Mouse (Mus musculus) frontal cortex, postnatal 14 days (tissue): ENCODE measurements around the gene Lamb3.
"Not testable (repeated sequence)": the region's sequence is repeated elsewhere in the genome, so short reads cannot be mapped to it uniquely, and the experiment has no call there.

Experiments
- DNase-seq, 2 experiments: peaks; one replicate each; pipeline ENCODE4 v3.0.0; 2022; ENCODE audit warnings: low spot score in 2 of 2

Gene Lamb3

DNA sequence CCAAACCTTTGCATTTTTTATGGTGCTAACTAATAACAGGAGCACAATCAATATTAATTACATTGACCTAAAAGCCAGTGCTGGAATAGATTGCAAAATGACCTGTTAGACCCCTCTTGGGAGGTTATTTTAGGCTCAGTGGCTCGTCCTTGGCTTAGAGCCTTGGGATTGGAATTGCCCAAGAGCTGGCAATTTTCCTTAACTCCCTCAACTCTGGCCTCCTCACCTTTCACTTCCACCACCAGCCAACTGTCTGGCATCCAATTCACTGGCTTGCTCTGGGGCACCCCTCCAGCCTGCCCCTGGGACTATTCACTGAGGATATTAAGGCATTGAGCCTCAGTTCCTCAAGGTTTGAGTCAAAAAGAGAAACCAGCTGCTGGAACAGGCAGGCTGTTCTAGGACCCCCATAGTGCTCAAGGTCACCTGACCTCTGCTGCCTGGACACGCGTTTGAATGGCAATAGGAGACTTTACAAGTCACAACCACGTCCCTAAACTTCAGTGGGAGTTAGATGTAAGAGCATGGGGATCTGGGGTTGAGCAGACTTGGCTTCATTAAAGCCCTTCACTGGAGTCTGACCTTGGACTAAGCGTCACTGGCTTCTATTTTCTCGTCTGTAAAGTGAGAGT is 71.0 kb downstream of the Lamb3 start:
- no peak for DNase-seq

DNA sequence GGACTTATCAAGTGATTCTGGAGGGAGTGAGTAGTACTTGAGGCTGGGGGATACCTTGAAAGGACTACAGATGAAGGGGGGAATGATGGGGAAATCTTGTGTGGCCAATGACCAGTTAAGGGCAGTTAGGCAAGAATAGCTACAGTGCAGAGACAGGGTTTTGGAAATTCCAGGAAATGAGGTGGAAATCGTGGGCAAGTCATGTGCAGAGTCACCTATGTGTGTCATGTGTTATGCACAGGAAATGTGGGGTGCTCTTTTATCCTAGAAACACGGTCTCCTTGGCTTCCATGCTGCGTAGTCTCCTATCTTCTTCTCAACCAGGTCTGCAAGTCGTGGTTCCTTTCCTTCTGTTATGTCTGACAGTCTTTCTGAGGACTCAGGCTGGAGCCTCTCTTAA is 72.0 kb downstream of the Lamb3 start:
- no peak for DNase-seq

DNA sequence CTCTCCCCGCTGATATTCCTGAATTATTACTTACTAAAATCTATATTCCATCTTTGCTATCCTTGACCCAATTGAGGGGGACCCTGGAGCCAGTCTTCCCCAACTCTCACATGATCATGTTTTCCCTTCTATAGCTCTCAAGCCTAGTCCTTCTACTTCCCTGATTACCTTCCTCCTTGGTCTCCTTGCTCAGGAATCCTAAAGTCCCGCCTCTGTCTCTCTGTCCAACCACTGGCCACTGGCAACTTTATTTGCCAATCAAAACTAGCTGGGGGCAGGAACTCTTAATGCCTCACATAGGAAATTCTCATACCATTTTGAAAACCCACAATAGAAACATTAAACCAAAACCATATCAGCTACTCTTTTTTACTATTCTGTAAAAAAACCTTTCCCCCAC is 73.8 kb downstream of the Lamb3 start:
- DNase-seq, result no peak

DNA sequence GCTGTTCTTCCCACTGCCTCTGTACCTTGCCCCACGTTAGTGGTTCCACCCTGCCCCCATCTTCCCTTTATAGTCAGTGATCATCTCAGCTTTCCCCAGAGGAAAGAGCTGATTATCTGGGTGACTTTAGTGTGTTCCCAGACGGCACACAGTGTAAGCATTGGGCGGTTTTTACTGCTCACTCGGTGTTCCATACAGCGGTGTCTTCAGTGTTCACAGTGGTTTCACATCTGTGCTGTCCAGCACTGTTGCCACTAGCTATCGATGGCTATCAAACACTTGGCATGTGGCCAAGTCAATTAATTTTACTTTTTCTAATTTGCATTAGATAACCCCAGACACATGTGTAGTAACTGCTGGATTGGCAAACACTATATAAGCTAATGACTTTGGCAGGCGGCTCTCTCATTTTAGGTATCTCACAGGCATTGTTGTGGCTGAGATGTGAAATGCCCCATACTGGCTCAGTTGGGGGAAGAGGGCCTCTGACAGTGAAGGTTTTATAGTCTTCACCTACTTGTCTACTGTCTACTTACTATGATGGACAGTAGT is 76.8 kb downstream of the Lamb3 start:
- DNase-seq, result no peak

DNA sequence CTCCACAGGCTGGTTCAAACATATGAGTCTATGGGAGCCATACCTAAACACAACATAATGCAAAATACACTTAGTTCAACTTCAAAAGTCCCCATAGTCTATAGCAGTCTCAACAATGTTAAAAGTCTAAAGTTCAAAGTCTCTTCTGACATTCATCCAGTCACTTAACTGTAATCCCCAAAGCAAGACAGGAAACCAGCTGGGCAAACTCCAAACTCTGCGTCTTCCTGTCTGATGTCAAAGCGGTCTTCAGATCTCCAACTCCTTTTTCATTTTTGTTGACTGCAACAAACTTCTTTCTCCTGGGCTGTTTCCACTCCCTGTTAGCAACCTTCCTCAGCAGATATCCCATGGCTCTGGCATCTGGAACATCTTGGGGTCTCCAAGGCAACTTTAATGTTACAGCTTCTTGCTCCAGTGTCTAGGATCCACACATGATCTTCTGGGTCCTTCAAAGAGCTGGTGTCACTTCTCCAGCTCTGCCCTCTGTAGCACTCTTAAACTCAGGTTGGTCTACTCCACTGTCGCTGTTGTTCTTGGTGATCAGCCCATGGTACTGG is 78.3 kb downstream of the Lamb3 start:
- DNase-seq, result not testable (repeated sequence)

DNA sequence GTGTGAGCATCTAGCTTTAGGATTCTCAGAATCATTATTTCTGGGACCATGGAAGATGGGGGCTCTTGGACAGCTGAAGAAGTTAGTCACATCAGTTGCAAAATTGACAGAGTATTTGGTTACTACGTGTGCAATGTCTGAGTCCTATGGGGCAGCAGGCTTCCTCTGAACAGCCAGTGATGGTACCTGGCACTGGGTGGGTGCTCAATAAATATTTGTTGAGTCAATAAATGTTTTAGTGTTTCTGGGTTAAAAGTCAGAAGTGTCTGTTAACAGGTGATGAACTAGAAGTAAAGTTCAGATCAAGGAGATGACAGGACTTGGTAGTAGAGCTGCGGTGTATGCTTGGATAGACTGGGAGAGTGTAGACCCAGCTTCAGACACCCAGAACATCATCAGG is 80.1 kb downstream of the Lamb3 start:
- DNase-seq, result no peak

DNA sequence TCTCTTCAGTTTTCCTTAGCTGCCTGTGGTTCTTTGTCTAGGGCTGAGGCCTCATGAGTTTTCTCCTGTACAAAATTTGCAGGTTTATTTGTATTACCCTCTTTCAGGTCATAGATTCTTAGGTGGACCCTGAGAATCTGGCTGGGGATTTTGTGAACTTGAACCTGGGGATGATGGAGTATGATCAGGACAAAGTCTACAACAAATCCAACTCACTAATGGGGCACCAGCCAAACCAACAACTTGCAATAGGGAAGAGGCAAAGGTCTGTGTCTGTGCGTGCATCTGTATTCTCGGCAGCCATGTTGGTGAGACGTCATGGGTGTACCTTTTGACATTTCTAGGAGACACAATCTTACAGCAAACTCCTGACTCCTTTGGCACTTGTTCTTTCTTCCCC is 81.6 kb downstream of the Lamb3 start:
- no peak for DNase-seq

DNA sequence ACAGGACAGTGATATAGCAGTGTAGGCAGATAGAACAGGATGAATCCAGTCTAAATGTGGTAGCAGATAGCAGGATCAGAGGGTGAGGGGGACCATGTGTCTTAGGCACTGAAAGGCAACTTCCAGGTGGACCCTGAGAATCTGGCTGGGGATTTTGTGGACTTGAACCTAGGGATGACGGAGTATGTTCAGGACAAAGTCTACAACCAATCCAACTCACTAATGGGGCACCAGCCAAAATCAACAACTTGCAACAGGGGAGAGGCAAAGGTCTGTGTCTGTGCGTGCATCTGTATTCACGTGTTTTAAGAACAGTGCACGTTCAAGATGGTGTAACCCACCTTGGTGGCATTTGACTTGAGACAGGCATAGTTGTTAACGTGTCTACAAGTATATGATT is 82.4 kb downstream of the Lamb3 start:
- no peak for DNase-seq

DNA sequence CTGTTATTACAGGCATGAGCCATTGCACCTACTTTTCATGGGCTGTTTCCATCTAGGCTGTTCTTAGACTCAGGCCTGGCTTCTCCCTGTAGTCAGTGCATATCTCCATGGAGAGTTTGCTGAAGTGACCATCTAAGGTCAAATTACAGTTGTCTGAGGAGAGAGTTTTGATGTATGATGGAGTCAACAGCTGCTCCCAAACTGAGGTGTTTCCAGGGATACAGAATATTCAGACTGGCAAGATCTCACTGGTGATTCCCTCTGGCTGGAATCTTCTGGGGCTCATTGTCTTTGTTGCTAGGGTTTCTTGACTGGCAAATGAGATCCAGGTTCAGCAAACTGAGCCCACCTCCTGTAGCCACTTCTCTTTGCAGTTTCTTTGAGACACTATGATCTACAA is 83.2 kb downstream of the Lamb3 start:
- DNase-seq, result no peak

DNA sequence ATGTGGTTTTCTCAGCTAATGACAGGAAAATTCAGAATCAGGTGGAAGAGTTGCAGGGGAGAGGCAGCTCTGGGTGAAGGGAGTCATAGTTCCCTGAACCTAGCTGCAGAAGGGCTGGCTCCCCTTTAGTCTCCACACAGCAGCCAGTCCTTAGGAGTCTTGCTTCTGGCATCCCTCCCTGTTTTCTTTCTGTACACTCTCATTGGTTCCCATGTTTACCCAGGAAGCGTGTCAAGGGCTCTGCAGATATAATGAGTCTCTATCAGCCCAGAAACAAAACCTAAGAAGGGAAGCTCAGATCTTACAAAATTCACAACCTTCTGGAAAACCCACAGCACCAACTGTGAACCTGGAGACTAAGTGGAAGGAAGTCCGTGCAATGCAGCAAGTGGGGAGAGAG is 85.5 kb downstream of the Lamb3 start:
- no peak for DNase-seq

DNA sequence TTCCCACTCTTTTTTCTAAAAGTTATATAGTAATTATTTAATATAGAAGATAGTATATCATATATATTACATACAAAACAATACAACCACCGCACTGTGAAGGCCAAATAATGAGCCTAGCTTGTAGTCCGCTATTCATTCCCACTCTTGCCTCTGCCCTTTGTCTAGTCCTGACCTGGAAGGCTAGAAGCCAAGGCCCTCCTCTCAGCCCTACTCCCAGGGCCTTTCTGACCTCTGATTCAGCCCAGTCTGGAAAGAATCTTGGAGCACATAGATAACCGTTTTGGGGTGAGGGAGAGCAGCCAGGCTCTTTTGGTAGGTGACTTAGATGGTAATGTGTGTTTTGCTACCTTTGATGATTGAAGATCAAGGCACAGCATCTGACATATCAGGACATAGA is 86.4 kb downstream of the Lamb3 start:
- no peak for DNase-seq

DNA sequence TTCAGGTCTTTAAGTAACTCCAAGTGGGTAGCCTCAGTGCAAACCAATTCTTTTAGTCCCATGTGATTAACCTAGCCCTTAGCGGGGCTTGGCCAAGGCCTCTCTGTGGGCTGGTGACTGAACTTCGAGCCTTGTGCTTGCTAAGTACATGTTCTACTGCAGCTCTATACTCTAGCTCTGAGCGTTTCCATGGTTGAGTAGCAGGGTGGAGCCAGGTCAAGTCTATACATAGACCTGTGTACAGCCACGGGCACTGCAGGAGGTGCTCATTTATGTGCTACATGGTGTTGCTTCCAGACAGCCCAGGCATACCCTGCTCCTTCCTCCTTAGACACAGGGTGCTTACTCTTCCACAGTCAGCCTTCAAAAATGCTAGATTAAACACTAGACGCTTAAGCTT is 88.4 kb downstream of the Lamb3 start:
- DNase-seq, result no peak

DNA sequence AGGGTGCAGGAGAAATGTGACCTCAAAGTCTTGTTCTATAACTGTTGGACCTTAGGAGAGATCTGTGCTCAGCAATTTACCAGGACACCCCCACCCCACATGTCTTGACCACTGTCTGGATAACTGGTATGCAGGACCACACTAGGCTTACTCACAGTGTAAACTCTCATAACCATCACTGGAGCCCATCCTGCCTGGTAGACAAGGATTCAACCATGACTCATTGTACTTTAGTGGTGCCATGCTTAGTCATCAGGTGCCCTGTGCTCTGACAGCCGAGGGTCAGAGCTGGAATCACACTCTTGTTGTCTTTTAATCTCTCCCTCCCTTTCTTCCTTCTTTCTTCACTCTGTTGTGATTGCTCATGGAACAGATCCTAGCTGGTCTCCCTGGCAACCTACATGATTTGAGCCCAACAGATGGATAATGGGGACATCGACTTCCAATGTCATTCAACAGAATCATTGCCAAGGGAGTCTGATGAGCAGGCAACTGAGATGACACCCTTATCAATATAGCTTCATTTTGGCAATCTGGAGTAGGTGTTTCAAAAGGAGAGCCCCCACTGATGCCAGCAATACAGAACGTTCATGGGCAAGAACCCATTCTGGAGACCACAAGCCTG is 90.8 kb downstream of the Lamb3 start:
- DNase-seq, result no peak

DNA sequence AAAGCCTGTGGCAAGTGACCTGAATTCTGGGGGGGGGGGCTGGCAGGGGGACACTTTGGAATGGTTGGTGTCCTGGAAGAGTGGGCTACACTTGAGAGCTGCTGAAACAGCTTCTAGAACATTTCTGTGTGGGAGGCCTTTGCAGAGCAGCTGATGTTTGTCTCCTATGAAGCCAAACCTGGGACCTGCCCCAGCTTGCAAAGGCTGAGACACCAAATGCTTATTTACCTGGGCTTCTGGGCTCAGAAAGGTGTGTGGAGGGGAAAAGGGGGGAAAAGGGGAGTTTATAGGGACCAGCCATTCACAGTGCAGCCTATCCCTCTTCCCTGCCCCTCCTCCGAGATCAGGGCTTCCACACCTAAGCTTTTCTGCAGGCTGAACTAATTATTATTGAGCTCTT is 92.5 kb downstream of the Lamb3 start:
- DNase-seq, result no peak

DNA sequence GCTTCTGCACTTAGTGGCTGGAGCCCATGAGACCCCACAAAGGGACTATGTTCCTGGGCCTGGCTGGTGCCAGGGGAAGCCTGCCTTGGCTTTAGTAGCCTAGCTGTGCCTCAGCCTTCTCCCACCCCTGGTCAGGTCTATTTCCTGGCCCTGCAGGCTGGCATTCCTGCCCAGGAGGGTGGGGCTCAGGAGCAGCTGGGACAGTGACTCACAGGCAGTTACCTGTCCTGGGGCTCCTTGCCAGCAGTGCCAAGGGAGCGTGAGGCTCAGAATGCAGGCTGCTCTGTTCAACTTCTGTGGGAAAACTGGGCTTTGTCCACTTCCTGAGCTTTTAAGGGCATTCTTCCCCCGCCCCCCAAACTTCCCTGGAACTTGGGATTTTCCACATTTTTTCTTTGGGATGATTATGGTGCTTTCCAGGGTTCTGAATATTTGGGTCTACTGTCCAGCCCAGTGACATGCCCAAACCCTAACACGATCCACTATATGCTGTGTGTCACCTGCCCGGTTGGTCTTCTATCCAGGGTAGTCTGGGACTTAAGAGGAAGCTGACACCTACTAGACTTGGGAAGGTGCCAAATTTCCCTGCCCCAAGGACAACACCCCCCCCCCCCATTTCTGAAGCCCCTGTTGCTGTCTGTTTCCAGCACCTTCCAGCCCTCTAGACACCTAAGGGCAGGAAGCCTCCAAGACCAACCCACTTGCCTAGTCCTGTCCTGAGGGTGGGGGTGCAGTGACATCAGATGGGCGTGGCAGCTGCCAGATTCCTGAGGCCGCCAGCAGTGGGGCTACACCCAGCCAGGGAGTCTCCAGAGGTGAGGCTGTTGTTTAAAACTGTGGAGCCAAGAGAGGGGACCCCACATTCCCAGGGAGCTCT is 94.0 kb downstream of the Lamb3 start:
- DNase-seq, result no peak

DNA sequence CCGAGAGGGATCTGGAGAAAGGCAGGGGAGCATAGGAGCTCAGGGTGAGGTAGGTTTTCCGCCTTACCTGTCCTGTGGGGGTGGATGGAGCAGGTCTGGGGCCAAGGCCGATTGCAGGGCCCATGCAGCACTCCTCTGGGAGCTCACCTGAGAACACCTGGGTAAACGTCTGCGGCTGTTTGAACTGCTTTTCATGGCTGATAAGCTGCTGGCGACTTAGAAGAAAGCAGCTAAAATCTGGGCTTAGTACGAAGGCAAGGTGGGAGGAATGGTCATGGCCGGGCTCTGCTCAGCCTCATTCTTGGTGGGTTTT is 94.5 kb downstream of the Lamb3 start:
- no peak for DNase-seq

DNA sequence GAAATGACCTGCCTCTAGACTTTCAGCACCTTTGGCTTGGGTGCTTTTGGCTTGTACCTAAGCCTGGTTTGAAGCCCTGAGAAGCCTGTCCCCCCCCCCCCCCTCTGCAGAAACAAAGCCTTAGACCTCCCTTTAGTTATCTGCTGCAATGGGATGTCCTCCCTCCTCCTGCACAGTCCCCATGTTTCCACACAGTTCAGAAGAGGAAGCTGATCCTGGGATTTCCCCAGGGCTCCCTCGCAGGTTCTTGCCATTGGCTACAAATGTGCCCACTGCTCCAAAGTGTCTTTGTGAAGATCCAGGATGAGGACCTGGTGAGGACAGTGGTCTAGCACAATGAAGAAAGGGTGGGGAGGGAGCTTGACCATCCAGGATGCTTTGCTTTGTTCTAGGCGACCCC is 95.6 kb downstream of the Lamb3 start:
- DNase-seq, result no peak

DNA sequence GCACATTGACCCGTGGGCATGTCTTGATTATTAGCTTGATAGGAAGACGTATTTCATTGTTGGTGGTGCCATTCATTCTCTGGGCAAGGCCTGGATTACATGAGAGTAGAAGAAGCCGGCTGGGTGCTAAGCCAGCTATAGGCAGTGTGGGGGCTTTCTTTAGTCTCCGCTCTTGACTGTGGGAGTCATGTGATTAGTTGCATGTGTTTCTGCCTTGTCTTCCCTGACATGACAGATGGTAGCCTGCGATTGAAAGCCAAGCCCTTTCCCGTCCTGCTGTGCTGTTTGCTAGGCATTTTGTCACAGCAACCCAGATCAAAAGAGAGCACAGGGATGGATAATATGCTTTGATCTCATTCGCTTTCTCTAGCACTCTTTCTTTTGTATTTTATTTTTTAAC is 97.9 kb downstream of the Lamb3 start:
- DNase-seq, result no peak

DNA sequence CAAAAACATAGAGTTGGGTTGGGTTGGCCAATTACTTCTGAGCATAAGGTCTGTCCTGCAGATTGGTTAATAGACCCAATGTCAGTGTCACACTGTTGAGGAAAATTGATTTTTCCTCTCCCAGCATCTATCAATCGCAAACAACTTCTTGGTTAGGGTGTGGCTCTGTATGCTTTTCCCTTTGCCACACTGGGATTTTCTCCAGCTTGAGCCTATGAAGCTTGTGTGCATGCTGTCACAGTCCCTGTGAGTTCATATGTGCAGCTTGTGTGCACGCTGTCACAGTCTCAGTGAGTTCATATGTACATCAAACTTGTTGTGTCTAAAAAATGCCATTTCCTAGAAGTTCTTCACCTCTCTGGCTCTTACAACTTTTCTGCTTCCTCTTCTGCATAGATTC is 99.3 kb downstream of the Lamb3 start:
- no peak for DNase-seq

DNA sequence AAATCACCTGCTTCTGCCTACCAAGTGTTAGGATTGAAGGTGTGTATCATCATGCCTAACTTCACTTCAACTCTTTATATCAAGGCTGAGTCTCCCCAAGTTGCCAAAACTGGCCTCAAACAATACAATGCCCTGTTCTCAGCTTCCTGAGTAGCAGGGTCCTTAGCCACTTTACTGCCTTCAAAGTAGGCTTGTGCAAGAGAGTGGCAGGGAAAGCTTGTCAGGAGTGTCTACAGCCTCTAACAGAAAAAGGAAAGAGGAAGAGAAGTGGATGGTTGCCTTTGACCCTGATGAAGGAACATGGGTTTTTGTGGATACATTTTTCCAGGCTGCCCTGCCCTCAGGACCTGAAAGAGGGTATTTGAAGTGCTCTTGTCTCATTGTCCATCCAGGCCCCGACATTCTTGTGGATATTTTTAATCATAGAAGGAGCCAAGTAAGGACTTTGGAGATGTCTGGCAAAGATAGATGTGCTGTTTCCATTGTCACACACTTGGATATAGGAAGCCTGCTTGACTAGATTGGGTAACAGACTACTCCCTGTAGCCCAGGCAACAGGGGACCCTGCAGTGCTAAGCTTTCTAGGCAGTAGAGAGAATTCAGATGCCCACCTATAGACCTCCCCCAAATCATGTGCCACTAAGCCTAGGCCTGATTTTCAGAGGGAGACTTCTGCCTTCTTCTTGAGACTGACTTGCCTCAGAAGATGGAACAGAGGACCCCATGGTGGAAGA is 102.5 kb downstream of the Lamb3 start:
- DNase-seq, result no peak

DNA sequence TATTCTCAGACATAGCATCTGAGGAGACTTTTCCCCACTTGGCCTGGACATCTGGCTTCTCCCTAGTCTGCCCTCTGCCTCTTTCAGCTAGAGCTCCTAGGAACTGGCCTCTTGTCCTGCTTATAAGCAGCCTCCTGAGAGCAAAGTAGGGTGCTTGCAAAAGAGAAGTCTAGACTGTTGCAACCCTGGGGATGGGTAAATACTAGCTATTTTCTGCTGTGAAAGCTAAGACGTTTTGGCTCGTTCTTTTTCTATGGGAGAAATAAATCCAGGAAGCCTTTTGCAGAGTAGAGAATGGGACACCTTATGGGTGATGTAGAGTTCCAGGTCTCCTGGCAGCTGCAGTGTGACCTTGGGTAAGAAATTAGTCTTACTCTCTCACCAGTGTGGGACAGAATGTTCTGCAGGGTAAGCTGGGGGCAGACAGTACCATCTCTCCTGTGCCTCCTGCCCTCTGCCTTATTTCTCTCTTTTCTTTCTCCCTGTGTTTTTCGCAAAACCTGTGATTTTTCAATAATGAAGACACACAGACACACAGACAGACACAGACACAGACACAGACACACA is 103.1 kb downstream of the Lamb3 start:
- DNase-seq, result no peak

DNA sequence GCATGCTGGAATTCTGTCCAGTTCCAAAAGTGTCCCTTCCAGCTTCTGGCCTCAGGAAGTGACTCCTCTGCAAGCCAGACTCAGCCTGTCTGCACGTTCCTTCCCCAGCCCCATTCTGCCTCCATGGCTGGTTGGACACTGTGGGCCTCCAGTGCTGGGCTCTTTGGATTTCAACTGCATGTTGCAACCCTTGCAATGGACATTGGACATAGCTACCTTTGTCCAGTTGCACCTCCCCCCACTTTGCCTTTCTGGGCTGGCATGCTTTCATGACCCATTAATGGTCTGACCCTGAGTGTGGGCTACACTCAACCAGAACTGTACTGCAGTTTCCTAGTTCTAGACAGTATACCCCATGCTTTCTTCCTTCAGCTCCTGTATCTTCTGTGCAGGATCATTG is 104.1 kb downstream of the Lamb3 start:
- no peak for DNase-seq
